Mouse (Mus musculus): Measurements from ENCODE around the gene Cdca7l.

The Cdca7l gene

GRCm38 (mm10) chr12:117810074-117810473 is 6.0 kb downstream of the Cdca7l start:
- peak; percentile 71 for DNase-seq

GRCm38 (mm10) chr12:117820138-117820858 is 16.2 kb downstream of the Cdca7l start:
- DNase-seq = no peak

- DNase-seq = no peak
Measured at GRCm38 (mm10) chr12:117820859-117821221, 16.8 kb downstream of the Cdca7l start.

- DNase-seq = peak; percentile 54
Measured at GRCm38 (mm10) chr12:117821394-117821793, 17.3 kb downstream of the Cdca7l start.

- peak; percentile 44 for DNase-seq
Measured at GRCm38 (mm10) chr12:117828350-117828749, 24.3 kb downstream of the Cdca7l start.

GRCm38 (mm10) chr12:117831351-117831961 is 27.4 kb downstream of the Cdca7l start:
- DNase-seq = peak; percentile 56

- DNase-seq = peak; percentile 79
Measured at GRCm38 (mm10) chr12:117832190-117832589, 28.1 kb downstream of the Cdca7l start.

- peak; percentile 25 for DNase-seq
Measured at GRCm38 (mm10) chr12:117834652-117835051, 30.6 kb downstream of the Cdca7l start.

- DNase-seq = peak; percentile 51
Measured at GRCm38 (mm10) chr12:117835371-117835770, 31.3 kb downstream of the Cdca7l start.

GRCm38 (mm10) chr12:117837376-117837775 is 33.3 kb downstream of the Cdca7l start:
- no peak for DNase-seq

GRCm38 (mm10) chr12:117840705-117841104 is 36.6 kb downstream of the Cdca7l start:
- DNase-seq = no peak

GRCm38 (mm10) chr12:117842676-117843075 is 38.6 kb downstream of the Cdca7l start:
- peak; percentile 44 for DNase-seq

- DNase-seq = peak; percentile 88
Measured at GRCm38 (mm10) chr12:117843302-117844074, 39.4 kb downstream of the Cdca7l start.

GRCm38 (mm10) chr12:117844075-117844408 is 40.0 kb downstream of the Cdca7l start:
- DNase-seq = no peak

- DNase-seq = no peak
Measured at GRCm38 (mm10) chr12:117844917-117845316, 40.8 kb downstream of the Cdca7l start.

- DNase-seq = peak; percentile 78
Measured at GRCm38 (mm10) chr12:117848621-117849020, 44.5 kb downstream of the Cdca7l start.

- peak; percentile 87 for DNase-seq
Measured at GRCm38 (mm10) chr12:117850472-117850871, 46.4 kb downstream of the Cdca7l start.

GRCm38 (mm10) chr12:117853316-117853715 is 49.2 kb downstream of the Cdca7l start:
- DNase-seq = peak; percentile 89

- no peak for DNase-seq
Measured at GRCm38 (mm10) chr12:117857023-117857422, 52.9 kb downstream of the Cdca7l start.

- no peak for DNase-seq
Measured at GRCm38 (mm10) chr12:117857884-117858283, 53.8 kb downstream of the Cdca7l start.

- DNase-seq = no peak
Measured at GRCm38 (mm10) chr12:117860840-117861239, 56.8 kb downstream of the Cdca7l start.

GRCm38 (mm10) chr12:117861249-117861648 is 57.2 kb downstream of the Cdca7l start:
- DNase-seq = no peak

GRCm38 (mm10) chr12:117862655-117863054 is 58.6 kb downstream of the Cdca7l start:
- DNase-seq = no peak
